Mouse (Mus musculus): ENCODE data around the gene Akt1.

Gene Akt1

DNA sequence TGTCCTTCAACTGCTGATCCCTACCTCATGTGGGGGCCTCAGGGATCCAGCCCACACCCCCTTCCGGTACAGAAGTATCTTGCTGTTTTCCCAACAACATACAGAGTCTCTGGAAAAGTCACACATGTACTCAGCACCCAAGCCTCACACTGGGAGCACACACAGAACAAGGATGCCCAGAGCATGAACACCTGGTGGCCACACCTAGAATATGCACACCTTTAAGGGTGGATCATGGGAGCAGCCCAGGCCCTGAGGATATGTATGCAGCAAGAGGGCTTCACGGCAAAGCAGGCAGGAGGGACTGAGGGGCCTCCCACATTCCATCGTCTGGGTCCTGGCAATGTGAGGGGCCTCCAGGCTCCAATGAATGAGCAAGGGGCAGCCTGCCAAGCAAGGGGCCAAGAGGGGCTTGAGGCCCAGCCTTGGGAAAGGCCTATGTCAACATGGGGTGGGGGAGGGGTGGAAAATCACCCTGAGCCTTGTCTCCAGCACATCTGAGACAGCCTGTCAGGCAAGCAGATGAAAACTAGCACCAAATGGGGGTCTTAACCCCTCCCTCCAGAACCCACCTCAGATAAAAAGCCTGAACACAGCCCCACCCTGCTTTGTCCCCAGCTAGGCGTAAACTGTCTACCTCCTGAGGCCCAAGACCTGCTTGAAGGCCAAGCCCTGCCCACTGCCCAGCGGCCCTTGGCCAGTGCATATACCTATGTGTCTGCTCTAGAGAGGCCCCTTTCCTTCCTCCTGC is 13.9 kb downstream of the Akt1 start:
- no peak for DNase-seq

DNA sequence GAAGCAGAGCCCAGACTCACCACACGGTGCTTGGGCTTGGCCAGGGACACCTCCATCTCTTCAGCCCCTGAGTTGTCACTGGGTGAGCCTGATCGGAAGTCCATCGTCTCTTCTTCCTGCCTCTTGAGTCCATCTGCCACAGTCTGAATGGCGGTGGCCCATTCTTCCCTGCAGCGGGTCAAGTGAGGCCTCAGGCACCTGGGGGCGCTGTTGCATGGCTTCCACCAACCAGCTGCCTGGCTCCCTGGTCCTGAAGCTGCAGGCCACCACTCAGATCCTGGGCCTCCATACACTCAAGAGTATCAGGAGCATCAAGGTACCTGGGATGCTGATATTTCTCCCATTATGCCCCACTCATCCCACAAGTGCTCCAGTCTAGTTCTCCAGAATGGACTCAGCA is 15.6 kb downstream of the Akt1 start:
- DNase-seq: peak; percentile 73 to 80

DNA sequence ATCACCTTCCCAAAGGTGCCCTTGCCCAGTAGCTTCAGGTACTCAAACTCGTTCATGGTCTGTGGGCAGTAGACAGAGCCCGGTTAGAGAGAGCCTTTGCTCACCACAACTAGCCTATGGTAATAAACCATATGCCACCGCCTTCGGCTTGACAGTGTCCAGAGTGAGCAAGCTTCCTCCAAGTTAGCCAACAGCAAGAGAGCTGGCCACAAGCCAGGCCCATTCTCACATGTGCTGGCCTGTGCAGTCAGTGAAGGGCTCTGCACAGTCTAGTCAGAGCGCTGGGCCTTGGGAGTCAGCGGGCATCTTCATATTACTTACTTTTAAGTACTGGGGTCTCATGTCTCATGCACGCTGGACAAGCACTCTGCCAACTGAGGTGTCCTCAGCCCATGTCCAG is 16.1 kb downstream of the Akt1 start:
- peak; percentile 49 to 52 for DNase-seq

DNA sequence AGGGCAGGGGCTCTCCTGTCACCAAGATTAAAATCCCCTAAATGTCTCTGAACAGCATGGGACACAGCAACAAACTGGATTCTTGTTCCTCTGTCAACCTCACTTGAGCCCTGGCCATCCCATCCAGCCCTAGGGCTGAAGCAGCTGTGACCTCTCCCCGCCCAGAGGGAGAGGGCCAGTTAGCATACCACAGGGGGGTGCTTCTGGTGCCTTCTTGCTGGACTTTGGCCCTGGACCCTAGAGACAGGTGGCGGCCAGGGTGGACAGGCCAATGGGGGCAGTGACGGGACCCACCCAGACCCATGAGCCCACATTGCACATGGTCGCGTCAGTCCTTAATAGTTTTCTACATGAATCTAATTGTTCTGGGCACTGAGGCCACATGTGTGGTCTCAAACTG is 20.6 kb downstream of the Akt1 start:
- DNase-seq: no peak

DNA sequence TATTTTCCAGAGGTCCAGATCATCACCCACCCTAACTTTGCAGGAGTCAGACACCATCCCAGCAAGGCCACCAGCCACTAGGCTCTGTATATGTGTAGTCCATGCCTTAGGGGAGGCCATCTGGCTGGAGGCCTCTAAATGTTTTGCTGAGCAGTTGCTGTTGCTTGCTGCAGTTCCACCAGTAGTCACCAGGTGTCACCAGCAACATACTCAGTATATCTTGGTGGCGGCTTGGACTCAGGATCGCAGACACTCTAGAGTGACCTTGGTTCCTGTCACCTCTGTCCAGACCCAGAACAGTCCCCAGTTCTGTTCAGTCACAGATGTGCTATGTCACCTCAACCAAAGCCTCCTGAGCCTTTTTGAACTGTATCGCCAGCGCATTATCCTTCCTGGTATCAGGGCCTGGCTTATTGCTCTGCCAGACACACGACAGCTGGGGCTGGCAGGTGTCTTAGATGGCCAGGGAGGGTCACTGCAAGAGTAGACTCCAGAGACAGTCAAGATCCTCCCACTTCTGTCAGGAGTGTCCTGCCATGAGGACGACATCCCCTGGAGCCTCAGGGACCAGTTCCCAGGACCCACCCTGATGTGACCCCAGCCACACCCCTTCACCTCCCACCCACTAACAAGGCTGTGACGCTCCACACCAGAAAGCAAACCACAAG is 21.4 kb downstream of the Akt1 start:
- DNase-seq: peak; percentile 90 to 96

DNA sequence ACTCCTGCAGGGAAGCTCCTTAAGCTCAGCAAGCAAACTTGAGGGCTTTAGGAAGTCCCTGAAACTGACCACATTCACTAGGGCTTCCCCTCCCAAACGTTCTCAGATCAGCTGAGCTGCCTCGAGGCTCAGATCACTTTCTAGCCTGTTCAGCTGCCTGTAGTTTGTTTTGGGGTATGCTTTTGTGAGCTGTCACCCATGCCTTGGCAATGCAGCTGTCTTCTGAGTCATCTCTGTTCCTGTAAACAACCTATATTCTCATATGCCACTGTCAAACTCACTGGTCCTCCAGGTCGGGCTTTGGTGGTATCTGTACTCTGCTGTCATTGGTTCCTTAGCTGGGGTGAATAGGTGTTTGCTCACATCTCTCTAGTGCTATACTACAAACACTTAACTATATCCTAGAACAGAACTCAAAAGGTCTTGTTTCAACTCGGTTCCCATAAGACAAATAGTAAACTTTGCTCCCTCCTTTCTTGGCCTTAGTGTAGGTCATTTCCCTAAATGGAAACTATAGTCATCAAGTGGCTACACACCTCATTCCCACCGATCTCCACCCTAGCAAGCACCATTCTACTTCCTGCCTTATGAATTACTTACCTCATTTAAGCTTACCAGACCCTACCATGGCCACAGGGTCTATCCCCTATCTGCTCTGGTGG is 22.8 kb downstream of the Akt1 start:
- DNase-seq: no peak

DNA sequence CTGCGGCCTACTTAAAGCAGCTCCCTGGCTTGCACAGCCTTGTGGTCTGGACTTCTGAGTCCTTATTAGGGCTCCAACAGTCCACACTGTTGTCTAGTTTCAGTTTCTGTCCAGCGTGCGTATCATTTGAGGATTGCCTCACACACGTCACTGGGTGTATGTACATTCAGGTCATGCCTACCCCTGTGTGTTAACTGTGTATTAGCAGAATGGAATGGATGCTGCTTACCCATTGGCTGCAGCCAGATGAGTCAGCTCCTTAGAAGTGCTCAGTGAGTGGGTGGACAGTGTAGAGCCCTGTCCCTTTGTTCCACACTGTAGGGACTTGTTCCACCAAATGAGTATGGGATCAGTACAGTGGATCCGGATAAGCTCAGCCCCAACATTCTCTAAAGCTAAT is 26.6 kb downstream of the Akt1 start:
- DNase-seq: no peak

DNA sequence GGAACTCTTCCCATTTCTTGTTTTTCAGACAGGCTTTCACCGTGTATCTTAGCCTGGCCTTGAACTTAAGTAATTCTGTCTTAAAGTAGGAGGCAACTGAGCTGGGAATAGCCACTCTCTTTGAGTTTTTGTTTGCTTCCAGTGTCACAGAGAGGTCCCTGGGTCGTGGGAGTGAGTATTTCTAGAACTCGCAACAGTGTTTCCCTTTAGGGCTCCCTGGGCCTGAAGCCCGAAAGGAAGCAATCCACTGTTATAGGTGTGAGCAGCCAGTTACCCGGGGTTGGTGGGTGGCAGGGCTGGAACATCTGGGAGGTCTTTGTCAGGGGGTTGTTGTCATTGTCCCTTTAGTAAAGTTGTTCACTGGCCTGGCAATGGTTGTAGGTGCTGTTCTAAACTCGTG is 28.5 kb downstream of the Akt1 start:
- DNase-seq: no peak

DNA sequence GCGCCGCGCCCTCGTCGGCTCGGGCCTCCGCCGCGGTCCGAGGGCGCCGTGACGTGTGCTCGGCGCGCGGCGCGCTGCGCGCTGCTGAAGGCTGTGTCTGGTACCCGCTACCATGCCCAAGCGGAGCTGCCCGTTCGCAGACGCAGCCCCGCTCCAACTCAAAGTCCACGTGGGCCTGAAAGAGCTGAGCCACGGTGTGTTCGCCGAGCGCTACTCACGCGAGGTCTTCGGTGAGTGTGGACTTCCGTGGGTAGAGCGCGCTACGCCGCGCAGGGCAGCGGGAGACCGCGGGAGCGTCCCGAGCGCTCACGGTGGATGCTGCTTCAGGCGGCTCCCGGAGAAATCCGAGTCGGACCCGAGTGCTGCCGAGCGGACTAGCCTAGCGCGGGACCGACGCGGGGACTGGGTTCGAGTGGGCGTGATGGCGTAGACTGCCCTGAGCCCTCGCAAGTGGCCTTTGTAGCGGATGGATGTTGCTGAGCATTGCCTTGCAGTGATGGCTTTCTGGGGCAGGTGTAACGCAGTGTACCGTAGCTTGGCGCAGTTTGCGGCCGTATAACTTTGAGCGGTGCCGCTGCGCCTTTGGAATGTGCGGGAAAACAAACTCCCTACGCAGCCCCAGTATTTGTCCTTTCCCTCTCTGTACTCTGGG is 29.7 kb downstream of the Akt1 start:
- peak in 1 of 2 experiments; percentile 58 for DNase-seq

DNA sequence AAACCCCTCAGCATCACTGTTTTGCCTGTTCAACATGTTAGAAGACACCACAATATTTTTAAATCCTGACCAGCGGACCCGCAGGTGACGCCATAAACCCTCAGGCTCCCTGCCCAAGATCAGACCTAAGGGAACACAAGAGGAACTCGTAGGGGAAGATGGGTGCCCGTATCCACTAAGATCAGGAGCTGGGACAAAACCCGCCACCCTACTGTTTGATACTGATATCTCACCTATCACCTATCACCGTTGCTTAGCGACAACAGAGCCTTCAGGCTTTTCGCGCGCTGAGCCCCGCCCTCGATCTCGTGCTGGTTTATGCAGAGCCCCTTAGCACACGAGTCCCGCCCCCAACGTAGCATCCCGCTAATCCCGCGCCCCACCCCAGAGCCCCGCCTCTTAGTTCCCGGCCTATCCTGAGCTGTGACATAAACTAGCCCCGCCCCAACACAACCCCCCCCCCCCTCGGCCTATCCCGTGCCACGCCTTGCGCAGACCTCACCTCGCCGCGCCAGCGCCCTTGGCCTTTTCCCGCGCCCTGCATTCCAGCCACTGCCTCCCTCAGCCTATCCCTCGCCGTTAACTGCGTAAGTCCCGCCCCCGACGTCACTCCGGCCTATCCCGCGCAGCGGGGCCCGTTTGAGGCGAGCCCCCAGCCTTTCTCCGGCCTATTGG is 30.4 kb downstream of the Akt1 start, which contains the start of gene Siva1:
Gene Siva1, plus strand, starts transcription at position 500 of the 675 bp plus-strand sequence.
- DNase-seq: peak; percentile 99 to 100

DNA sequence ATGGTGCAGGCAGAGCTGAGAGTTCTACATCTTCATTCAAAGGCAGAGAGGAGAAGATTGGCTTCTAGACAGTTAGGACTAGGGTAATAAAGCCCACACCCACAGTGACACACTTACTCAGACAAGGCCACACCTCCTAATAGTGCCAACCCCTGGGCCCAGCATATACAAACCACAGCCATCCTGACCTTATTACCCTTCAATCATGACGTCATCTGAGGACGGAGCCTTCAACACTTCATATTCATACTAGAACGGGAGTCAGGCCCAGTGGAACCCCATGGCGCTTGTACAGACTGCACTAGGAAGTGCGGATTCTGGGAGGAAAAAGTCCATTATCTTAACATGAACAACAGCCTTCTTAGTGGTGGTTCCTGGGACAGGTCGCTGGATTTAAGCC is 31.6 kb downstream of the Akt1 start:
- DNase-seq: peak in 1 of 2 experiments; percentile 33

DNA sequence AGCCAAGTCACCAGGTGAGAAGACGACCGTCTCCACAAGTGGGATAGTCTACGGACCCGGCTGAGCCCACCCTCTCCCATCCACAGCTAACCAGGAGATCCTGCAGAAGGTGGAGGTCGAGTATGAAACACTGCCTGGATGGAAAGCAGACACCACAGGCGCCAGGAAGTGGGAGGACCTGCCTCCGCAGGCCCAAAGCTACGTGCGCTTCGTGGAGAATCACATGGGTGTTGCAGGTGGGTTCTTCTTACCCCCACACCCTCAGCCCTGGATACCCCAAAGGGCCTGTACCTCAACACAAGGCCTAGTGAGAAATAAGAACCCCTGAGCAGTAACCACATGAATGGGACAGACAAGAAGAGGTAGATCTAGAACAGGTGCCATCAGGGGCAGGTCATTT is 35.2 kb downstream of the Akt1 start:
- peak in 1 of 2 experiments; percentile 34 for DNase-seq

DNA sequence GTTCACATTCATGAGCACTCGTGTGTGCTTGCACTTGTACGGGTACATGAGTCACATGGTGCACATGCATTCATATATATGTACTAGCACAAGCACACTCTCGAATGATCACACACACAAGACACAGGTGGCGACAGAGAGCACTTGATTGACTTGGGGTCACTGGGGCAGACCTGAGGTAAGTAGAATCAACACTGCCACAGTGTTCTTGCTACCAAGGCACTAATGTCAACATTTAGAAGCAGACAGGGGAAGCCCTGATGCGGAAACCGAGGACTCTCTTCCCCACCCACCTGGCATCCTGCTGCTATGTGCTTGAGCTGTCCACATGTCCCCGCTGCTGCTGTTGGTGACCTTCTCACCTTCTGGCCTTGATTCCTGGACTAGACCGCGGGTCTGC is 41.0 kb downstream of the Akt1 start:
- DNase-seq: no peak

DNA sequence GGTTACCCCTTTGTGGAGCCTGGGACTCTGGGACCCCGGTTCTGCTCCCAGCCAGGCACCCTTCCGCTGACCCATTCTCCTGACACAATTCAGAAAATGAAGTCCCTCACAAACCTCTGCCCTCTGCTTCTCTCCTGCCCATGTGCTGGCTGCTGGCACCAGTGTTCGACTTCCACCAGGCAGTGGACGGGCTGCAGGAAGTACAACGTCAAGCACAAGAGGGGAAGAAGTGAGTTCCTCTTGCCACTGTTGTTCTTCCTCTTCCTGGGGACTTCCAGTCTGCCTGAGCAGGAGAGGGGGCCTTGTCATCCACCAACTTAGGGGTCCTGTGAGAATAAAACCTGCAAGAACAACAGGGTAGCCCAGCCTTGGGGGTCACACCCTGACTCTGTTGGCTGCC is 41.8 kb downstream of the Akt1 start:
- peak in 1 of 2 experiments; percentile 37 for DNase-seq

DNA sequence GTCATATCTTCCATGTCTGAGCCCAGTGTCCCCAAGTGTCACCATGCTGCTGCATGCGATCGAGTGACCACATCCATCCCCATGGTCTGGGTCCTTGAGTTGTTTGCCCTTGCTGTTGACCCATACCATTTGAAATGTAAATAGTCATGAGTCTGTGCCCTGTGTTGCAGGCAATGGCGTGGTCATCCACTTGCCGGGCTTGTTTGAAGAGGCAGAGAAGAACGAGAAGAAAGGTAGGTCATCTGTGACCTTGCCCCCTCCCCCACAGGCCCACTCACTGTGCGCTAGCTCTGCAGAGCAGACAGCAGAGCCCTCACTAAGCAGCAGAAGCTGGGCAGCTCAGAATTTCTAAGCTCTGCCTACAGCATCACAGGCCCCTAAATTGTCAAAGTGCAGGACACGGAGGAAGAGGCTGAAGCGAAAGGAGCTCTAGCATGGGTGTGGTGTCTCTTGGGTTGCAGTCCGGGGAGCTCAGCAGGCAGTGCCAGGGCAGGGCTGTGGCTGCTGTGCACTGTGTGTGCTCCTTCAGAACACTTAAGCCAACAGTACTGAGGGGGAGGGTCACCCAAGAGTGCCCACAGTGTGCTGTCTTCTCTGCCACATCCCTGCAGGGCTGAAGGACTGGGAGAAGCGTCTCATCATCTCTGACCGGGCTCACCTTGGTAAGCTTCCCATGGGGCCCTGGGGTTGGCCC is 42.5 kb downstream of the Akt1 start:
- no peak for DNase-seq

DNA sequence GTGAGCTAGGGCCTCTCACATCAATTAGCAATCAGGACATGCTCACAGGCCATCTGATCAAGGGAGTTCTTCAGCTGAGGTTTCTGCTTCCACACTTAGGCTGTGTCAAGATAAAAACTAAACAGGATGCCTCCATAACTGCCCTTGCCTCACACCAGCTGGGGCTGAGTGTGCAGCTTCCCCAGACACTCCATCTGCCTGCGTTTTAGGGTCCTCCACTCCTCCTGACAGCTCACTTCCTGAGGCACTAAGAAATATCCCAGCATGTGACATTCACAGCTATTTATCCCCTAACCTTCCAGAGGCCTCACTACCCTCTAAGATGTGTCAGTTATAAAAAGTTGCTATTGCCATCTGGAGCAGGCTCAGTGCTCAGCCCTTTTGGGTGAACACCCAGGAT is 43.2 kb downstream of the Akt1 start:
- no peak for DNase-seq

DNA sequence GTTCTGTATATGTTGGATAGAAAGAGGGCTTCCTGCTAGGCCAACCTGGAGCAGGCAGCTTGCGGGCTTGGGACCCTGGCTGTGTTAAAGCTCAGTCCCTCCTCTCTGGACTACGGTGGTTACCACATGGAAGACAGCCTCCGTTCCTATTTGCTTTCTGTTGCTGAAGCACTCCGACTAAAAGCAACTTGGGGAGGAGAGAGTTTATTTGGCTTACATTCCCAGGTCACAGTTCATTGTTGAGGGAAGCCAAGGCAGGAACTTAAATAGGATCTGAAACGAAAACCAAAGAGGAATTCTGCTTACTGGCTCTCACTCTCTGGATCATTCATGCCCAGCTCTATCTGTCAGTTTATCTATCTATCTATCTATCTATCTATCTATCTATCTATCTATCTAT is 43.9 kb downstream of the Akt1 start:
- DNase-seq: no peak

DNA sequence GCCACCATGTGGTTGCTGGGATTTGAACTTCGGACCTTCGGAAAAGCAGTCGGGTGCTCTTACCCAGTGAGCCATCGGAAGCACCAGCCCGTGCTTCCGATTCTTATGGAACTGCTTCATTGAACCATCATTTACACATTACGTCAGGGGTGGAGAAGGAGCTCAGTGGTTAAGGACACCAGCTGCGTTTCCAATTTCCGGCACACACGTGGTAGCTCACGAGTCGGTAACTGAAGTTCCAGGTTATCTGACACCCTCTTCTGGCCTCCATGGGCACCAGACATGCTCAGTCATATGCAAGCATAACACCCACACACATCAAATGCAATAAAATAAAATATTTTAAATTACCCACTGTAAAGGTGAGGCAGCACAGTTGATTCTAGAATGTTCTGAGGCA is 44.7 kb downstream of the Akt1 start:
- no peak for DNase-seq

DNA sequence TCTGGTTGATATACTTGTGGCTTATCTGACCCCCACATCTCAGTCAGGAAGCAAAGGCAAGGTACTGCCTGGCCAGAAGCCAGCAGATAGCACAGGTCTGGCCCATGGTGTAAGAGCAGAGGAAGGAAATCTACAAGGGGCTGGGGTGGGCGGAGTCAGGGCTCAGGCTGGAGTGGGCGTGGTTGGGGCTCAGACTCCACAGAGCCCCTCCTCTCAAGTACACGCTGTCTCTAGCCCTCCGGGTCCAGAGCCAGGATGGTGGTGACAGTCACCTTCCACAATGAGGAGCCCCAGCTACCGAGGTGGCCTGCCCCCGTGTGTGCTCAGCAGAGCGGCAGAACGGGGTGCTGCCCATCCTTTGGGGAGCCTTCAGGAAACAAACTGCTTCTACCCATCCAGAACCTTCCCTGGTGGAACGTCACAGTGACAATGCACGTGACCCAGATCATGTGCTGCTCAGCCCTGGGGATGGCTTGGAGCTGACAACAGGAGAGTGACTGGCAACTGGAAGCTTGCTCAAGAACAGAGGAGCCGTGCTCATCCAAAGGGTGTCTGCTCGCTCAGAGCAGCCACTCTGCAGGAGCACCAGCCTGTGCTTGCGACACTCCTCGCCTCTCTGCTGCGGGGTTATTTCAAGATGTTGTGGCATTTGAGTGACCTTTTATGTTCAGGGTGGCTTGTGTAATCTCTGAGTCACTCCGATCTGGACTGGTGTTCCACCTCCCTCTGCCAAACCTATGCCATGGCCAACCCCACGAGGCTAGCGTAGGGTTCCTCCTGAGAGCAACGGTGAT is 45.6 kb downstream of the Akt1 start:
- peak; percentile 61 to 66 for DNase-seq

DNA sequence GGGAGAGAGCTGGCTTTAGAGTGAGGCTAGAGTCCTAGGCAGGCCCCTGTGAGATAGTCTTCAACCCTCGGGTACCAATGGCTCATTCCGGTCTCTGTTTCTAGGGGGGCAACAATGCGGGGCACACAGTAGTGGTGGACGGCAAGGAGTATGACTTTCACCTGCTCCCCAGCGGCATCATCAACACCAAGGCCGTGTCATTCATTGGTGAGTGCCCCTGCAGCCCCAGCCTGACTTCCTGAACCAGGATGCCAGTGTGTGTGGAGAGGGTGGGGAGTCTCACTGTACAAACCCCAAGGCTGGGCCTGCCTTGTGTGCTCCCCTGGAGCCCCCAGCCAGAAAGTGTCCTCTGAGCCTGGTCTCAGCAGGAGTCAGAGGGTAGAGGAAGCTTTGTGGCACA is 46.5 kb downstream of the Akt1 start:
- no peak for DNase-seq

Measured in kidney, postnatal 25 days (tissue).